Mouse (Mus musculus): ENCODE results near the gene Tmem176a.

GRCm38 (mm10) chr6:48840973-48841625 lies 380 bp downstream of the Tmem176a start, which contains the start of gene Tmem176b:
- TF ChIP-seq CTCF (IDR thresholded peaks at IDR 0.05; ENCODE audit: insufficient read depth, low read depth, low read length) (no peak), POLR2A (IDR thresholded peaks at IDR 0.05; ENCODE audit: insufficient read depth, low read depth, low read length) (no peak)
